Mouse (Mus musculus) forebrain, embryonic 13.5 days (tissue): ENCODE measurements around the gene Aldh5a1. TPM values are rescaled to one million over a fixed set of nuclear protein-coding genes. Genes with fewer than 3 reads are reported as not detected.

Source experiments
- ATAC-seq: fragments of 200-750 bp; cut with Nextera tagmentation; 2 replicates; pipeline ENCODE4 v1.8.0; 2017
- H3K27ac ChIP-seq: fragments of 300-500 bp; sonication (generic); 2 replicates; pipeline ENCODE4 v1.5.1; 2015; ENCODE audit warnings: inconsistent platforms, mild to moderate bottlenecking, moderate library complexity
- H3K27me3 ChIP-seq: fragments of 300-500 bp; sonication (generic); 2 replicates; pipeline ENCODE4 v1.6.1; 2015; ENCODE audit warnings: mild to moderate bottlenecking, inconsistent platforms
- H3K36me3 ChIP-seq: fragments of 300-500 bp; sonication (generic); 2 replicates; pipeline ENCODE4 v1.6.1; 2015; ENCODE audit warnings: mild to moderate bottlenecking, inconsistent platforms; ENCODE audit not compliant: poor library complexity, severe bottlenecking
- H3K4me1 ChIP-seq: fragments of 300-500 bp; sonication (generic); 2 replicates; pipeline ENCODE4 v1.6.1; 2015; ENCODE audit warnings: inconsistent platforms
- H3K4me2 ChIP-seq: fragments of 300-500 bp; sonication (generic); 2 replicates; pipeline ENCODE4 v1.6.1; 2015; ENCODE audit warnings: inconsistent platforms, mild to moderate bottlenecking, moderate library complexity
- H3K4me3 ChIP-seq: fragments of 300-500 bp; sonication (generic); 2 replicates; pipeline ENCODE4 v1.5.1; 2015; ENCODE audit warnings: mild to moderate bottlenecking, inconsistent platforms
- H3K9ac ChIP-seq: fragments of 300-500 bp; sonication (generic); 2 replicates; pipeline ENCODE4 v1.6.1; 2015; ENCODE audit warnings: mild to moderate bottlenecking, inconsistent platforms
- H3K9me3 ChIP-seq: fragments of 300-500 bp; sonication (generic); replicated peaks from 2 replicates; pipeline ENCODE4 v1.6.1; 2016; ENCODE audit warnings: inconsistent platforms
- WGBS: fragments of 180-500 bp; shearing (Covaris S2); methylation state at CpG from one replicate; pipeline ENCODE4 v1.1.7; 2015; 5-methylcytosine and 5-hydroxymethylcytosine counted together
- polyA plus RNA-seq: library from polyadenylated mRNA; unstranded; fragments of >200 nt; fragmentation: Nextera tagmentation; extraction: Ambion mirVana; gene quantifications from 2 replicates; pipeline ENCODE4 v1.2.1, GENCODE M21; 2015

The Aldh5a1 gene
- polyA plus RNA-seq, 1 experiment from 2014 or later, result 6.2 TPM

DNA sequence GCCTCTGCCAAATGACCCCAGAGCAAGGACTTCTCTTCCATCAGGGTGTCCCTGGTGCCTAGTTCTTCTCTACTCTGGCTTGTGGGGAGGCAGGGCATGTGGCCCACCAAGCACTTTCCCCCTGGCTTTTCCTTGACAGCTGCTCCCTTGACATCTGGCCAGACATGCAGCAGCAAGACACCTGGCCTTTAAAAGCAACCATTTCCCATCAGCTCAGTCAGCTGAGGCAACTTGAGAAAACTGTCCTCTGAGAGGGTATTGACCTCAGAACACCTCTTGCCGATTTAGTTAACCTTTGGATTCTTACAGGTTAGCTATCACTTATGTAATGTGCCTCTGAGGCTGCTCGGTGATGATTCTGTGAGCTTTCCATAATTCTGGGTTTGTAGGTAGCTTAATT is 43.6 kb downstream of the Aldh5a1 start:
- Histone ChIP-seq H3K9ac (no peak overlapping the region), H3K4me2 (no peak overlapping the region), H3K27me3 (no peaks in the 10 kb centered on the region), H3K27ac (no peak overlapping the region), H3K36me3 (no peaks in the 10 kb centered on the region), H3K4me1 (no peaks in the 10 kb centered on the region), H3K4me3 (no peak overlapping the region), H3K9me3 (no peaks in the 10 kb centered on the region)
- WGBS, result 83% methylated on average over 2 of the region's 2 CpGs
- ATAC-seq, result no peak

DNA sequence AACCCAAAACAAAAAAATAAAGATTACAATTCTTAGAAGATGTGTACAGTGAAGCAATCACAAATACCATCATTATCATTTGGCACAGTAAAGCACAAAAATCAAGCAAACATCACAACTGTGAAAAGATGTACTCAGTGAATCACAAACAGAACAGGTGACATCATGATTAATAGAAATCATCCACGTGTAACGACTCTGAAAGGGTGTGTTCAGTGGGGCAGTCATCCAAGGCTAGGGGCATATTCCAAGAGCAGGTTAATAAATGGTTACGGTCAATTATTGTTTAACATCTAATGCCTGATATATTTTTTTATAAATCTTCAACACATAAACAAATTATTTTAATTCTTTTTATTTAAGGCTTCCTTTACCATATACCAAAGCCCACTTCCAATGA is 44.9 kb downstream of the Aldh5a1 start:
- H3K4me1 ChIP-seq, result no peaks in the 10 kb centered on the region
- 94% methylated on average over 3 of the region's 3 CpGs for WGBS
- ATAC-seq, result no peak

DNA sequence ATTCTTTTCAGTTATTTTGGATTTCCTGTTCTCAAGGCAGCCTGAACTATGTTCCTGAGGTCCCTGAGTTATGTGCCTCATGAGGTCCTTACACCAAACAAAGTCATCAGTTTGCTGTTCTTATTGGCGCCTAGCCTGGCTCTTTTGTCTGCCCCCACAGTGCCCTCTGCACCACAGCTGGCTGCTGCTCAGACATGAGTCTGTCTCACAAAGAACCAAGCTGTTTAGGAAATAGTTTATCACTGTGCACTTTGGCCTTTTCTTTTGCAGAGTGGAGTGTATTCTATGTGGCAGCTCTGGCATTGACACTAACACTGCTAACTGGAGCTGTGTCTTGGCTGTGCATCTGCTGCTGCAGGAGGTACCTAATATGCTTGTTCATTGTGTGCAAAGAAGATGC is 47.9 kb downstream of the Aldh5a1 start:
- no peaks in the 10 kb centered on the region for H3K4me1 ChIP-seq
- H3K9ac ChIP-seq, result no peak overlapping the region
- ATAC-seq, result no peak

More for the DNA sequence above, 44.9 kb downstream of the Aldh5a1 start:
- Histone ChIP-seq H3K27ac (no peak overlapping the region), H3K9me3 (no peaks in the 10 kb centered on the region), H3K36me3 (no peaks in the 10 kb centered on the region), H3K9ac (no peak overlapping the region), H3K4me3 (no peak overlapping the region), H3K27me3 (no peaks in the 10 kb centered on the region), H3K4me2 (no peak overlapping the region)

DNA sequence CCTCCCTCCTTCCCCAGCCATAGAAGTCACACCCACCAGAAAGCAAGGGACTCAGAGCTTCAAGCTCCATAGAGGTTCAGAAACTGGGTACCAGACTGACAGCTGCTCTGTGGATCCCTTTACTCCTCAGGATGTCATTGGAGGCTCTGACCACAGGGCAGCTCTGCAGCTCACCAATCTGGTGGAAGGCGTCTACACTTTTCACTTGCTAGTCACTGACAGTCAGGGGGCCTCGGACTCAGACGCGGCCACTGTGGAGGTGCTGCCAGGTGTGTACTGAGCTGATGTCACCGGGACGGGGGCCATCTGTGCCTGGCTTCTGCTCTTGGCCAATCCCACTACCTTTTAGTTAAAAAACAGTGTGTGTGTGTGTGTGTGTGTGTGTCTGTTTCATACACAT is 55.0 kb downstream of the Aldh5a1 start:
- Histone ChIP-seq H3K27ac (no peak overlapping the region), H3K9ac (no peak overlapping the region), H3K4me3 (no peak overlapping the region), H3K36me3 (no peaks in the 10 kb centered on the region), H3K9me3 (0 out of 2 replicates have a peak, but pooled peaks cover 8% of the 10 kb centered on the region), H3K4me1 (no peaks in the 10 kb centered on the region), H3K27me3 (no peaks in the 10 kb centered on the region), H3K4me2 (no peak overlapping the region)
- 95% methylated on average over 6 of the region's 6 CpGs for WGBS
- ATAC-seq, result no peak

More for the DNA sequence above, 47.9 kb downstream of the Aldh5a1 start:
- Histone ChIP-seq H3K9me3 (0 out of 2 replicates have a peak, but pooled peaks cover 2% of the 10 kb centered on the region), H3K27me3 (no peaks in the 10 kb centered on the region), H3K4me3 (no peak overlapping the region), H3K36me3 (no peaks in the 10 kb centered on the region), H3K4me2 (no peak overlapping the region), H3K27ac (no peak overlapping the region)
- 60% methylated on average over 1 of the region's 1 CpGs for WGBS

DNA sequence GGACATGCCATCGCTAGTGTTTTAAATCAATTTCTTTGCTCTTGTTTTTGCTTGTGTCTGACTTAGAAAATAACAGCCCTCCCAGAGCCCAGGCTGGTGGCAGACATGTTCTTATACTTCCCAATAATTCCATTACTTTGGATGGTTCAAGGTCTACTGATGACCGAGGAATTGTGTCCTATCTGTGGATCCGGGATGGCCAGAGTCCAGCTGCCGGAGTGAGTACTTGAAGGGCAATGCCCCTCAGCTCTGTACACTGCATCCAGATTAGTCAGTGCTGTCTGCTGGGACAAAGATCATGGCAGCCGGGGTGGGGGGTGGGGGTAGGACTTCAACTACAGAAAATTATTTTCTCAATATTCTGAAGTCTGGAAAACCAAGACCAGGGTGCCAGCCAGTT is 56.8 kb downstream of the Aldh5a1 start:
- Histone ChIP-seq H3K36me3 (no peaks in the 10 kb centered on the region), H3K4me3 (no peak overlapping the region), H3K4me2 (no peak overlapping the region), H3K27me3 (no peaks in the 10 kb centered on the region), H3K9me3 (0 out of 2 replicates have a peak, but pooled peaks cover 8% of the 10 kb centered on the region), H3K9ac (no peak overlapping the region), H3K27ac (no peak overlapping the region), H3K4me1 (no peaks in the 10 kb centered on the region)
- WGBS, result 93% methylated on average over 5 of the region's 5 CpGs
- ATAC-seq, result no peak

DNA sequence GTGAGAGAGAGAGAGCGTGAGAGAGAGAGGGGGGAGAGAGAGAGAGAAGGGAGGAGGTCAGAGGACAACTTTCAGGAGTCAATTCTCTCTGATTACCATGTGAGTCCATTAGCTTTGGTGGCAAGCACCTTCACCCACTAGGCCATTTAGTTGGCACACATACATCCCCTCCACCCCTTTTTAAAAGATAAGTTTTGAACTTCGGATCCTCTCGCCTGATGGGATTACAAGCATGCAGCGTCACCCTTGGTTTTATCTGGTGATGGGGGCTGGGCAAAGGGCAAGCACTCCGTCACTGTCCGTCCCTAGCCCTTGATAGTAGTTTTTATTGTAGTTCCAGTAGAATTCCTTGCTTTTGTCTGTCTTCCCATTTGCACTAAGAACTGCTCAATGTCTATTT is 57.3 kb downstream of the Aldh5a1 start:
- no peak overlapping the region for H3K4me3 ChIP-seq
- ATAC-seq, result no peak

DNA sequence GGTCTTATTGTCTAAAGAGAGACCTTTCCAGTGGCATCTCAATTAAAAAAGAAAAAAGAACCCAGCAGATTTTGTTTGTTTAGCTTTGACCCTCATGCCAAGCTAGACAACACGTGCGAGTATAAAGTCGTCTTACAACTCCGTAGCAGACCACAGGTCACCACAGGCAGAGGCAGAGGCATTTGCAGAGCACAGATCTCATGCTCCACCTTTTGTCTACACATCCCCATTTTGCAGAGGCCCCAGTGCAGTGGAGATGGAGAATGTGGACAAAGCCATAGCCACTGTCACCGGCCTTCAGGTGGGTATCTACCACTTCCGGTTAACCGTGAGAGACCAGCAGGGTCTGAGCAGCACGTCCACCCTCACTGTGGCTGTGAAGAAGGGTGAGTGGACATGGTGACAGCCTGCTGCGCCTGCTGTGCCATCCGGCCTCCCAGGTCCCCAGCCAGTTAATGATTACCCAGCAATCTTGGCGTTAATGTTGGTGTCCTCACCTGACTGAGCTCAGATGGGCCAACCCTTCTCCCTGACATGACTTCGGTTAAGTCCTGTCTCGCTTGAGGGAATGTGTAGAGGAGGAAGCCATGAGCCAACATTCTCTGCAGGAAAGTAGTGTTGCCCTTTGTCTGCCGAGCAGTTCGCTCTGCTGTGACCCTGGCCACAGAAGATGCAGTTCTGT is 58.0 kb downstream of the Aldh5a1 start:
- H3K9me3 ChIP-seq, result 0 out of 2 replicates have a peak, but pooled peaks cover 9% of the 10 kb centered on the region
- H3K27ac ChIP-seq, result no peak overlapping the region
- ATAC-seq, result no peak
- no peaks in the 10 kb centered on the region for H3K36me3 ChIP-seq
- 90% methylated on average over 15 of the region's 15 CpGs for WGBS
- no peak overlapping the region for H3K4me2 ChIP-seq
- H3K4me1 ChIP-seq, result no peaks in the 10 kb centered on the region
- H3K4me3 ChIP-seq, result no peak overlapping the region
- no peak overlapping the region for H3K9ac ChIP-seq
- H3K27me3 ChIP-seq, result no peaks in the 10 kb centered on the region

More for the DNA sequence above, 57.3 kb downstream of the Aldh5a1 start:
- H3K27me3 ChIP-seq, result no peaks in the 10 kb centered on the region
- no peak overlapping the region for H3K9ac ChIP-seq
- H3K4me1 ChIP-seq, result no peaks in the 10 kb centered on the region
- H3K9me3 ChIP-seq, result 0 out of 2 replicates have a peak, but pooled peaks cover 10% of the 10 kb centered on the region
- H3K4me2 ChIP-seq, result no peak overlapping the region
- H3K27ac ChIP-seq, result no peak overlapping the region
- 90% methylated on average over 6 of the region's 6 CpGs for WGBS
- H3K36me3 ChIP-seq, result no peaks in the 10 kb centered on the region

DNA sequence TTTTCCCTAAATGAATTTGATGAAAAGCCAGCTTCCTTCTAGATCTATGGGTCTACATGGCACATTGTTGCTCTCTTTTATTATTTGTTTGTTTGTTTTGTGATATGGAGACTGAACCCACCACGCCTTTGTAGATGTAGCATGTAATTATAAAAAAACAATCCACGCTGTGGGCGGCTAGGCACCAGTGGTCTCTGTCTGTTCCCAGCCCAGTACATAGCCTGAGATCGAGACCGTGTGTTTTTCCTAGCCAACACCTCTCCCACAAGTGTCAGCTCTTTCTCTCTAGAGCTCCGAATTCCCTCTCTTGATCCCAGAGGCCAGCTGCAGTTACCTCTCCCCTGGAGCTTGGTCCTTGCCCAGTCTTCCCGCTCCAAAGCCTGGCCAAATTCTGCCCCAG is 69.2 kb downstream of the Aldh5a1 start:
- Histone ChIP-seq H3K27ac (no peak overlapping the region), H3K4me1 (no peaks in the 10 kb centered on the region), H3K27me3 (no peaks in the 10 kb centered on the region), H3K4me3 (no peak overlapping the region), H3K36me3 (no peaks in the 10 kb centered on the region), H3K9ac (no peak overlapping the region), H3K9me3 (no peaks in the 10 kb centered on the region), H3K4me2 (no peak overlapping the region)
- ATAC-seq, result no peak
- WGBS, result 88% methylated on average over 7 of the region's 7 CpGs

DNA sequence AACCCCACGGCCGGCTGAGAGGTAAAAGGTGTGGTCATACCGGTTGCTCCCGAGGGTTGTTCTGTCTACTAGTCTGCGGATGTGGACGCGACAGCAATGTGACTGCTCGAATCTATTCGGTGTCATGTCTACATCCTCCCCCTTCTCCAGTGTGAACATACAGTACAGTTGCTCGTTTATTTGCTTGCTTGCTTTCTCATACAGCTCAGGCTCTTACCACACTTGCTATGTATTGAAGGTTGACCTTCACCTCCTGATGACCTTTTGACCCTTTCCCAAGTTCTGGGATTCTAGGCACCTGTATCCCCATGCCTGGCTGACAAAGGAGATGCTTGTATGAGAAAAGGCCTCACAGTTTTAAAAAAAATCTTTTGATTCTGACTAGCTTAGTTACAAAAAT is 69.7 kb downstream of the Aldh5a1 start:
- Histone ChIP-seq H3K27me3 (no peaks in the 10 kb centered on the region), H3K4me2 (no peak overlapping the region), H3K4me1 (no peaks in the 10 kb centered on the region), H3K9ac (no peak overlapping the region), H3K9me3 (no peaks in the 10 kb centered on the region), H3K36me3 (no peaks in the 10 kb centered on the region), H3K27ac (no peak overlapping the region), H3K4me3 (no peak overlapping the region)
- WGBS, result 93% methylated on average over 10 of the region's 10 CpGs
- no peak for ATAC-seq

DNA sequence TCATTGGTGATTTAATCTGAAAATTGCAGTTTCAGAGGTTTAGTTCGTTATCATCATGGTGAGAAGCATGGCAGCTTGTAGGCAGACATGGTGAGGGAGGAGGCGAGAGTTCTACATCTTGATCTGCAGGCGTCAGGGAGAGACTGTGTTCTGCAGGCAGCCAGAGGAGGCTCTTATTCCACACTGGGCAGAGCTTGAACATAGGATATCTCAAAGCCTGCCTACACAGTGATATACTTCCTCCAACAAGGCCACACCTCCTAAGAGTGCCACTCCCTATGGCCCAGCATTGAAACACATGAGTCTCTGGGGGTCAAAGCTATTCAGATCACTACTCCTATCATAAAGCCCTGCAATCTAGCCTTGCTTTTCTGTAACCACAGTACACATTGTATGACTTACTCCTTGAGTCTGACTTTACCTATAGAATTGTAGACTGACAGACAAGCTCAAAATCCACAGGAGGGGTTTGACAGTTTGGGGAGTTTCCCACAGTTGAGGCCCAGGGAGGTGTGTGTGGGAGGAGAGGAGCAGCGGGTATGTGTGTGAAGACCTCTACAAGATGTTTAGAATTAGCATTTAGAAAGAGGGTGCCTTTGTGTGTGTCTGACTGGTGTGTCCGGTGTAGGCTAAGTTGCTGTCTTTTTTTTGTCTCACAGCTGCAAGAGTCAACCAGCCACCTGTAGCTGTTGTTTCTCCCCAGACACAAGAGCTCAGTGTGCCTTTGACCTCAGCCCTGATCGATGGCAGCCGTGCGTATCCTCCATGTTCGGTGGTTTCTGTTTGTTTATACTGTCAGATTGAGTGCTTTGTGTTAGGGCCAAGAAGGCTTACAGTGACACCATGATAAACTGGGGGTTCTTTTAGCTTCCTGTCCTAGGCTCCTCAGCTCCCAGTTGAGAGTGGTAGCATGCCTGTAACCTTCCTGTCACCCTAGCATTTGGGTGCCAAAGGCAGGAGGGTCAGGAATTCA is 70.7 kb downstream of the Aldh5a1 start:
- WGBS, result 77% methylated on average over 9 of the region's 9 CpGs
- Histone ChIP-seq H3K4me3 (no peak overlapping the region), H3K4me2 (no peak overlapping the region), H3K4me1 (no peaks in the 10 kb centered on the region), H3K36me3 (no peaks in the 10 kb centered on the region), H3K9ac (no peak overlapping the region), H3K9me3 (no peaks in the 10 kb centered on the region), H3K27me3 (no peaks in the 10 kb centered on the region), H3K27ac (no peak overlapping the region)
- no peak for ATAC-seq

DNA sequence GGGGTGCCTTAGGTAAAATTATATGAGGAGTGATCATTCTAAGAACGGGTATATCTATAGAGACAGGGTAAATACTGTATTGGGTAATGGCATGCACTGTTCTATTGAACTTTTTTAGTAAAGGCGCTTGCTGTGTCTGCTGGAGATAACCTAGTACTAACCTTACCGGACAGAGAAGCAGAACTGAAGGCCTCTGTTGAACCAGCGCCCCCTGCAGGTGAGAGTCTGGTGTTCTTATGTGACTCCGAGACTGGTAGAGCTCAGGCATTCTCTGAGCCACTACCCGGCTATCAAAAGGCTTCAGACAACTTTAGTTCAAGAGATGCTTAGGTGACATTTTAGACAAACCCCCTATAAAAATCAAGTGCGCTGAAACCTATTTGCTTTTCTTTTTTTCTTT is 74.9 kb downstream of the Aldh5a1 start:
- 64% methylated on average over 7 of the region's 7 CpGs for WGBS
- H3K4me3 ChIP-seq, result no peak overlapping the region

DNA sequence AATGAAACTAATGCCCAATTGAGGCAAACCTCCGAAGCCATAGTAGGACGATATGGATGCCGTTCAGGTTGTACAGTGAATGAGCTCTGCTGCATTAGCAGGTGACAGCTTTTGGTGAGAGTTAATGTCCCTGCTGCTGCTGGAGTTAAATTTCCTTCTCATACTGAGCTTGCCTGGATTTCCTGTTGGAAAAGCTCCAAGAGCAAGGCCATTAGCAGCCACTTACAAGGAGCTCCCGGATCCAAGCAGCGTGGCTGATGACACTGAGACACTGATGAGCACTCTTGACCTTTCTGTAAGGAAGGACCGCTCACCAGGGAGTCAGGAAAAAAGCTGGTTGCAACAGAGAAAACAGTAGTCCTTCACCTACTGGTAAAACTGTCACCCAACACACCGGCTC is 75.4 kb downstream of the Aldh5a1 start:
- WGBS, result 83% methylated on average over 7 of the region's 7 CpGs
- Histone ChIP-seq H3K36me3 (no peaks in the 10 kb centered on the region), H3K4me3 (no peak overlapping the region), H3K4me1 (no peaks in the 10 kb centered on the region), H3K4me2 (no peak overlapping the region), H3K9me3 (no peaks in the 10 kb centered on the region), H3K9ac (no peak overlapping the region), H3K27ac (no peak overlapping the region), H3K27me3 (no peaks in the 10 kb centered on the region)
- ATAC-seq, result no peak

More for the DNA sequence above, 74.9 kb downstream of the Aldh5a1 start:
- H3K27me3 ChIP-seq, result no peaks in the 10 kb centered on the region
- H3K9me3 ChIP-seq, result no peaks in the 10 kb centered on the region
- no peak overlapping the region for H3K4me2 ChIP-seq
- H3K9ac ChIP-seq, result no peak overlapping the region
- H3K4me1 ChIP-seq, result no peaks in the 10 kb centered on the region
- no peak for ATAC-seq
- H3K36me3 ChIP-seq, result no peaks in the 10 kb centered on the region
- H3K27ac ChIP-seq, result no peak overlapping the region
